Mouse (Mus musculus) testis, adult 2 months (tissue): ENCODE data around the gene Tifa.
A peak's percentile ranks its signal among the peaks of the same experiment; 100 is the strongest.

Experiments
- CTCF ChIP-seq: fragments of 200-500 bp; IDR thresholded peaks from 2 replicates; pipeline ENCODE4 v1.5.1; 2012; ENCODE audit warnings: low read depth, mild to moderate bottlenecking, inconsistent platforms, low read length, moderate library complexity; ENCODE audit not compliant: control insufficient read depth, insufficient read depth, insufficient replicate concordance
- POLR2A ChIP-seq: fragments of 200-500 bp; IDR thresholded peaks from 2 replicates; pipeline ENCODE4 v1.6.1; 2012; ENCODE audit warnings: low read depth, mild to moderate bottlenecking, inconsistent platforms, low read length, moderate library complexity; ENCODE audit not compliant: control insufficient read depth

- TF ChIP-seq CTCF (peak; percentile 34; the same call in 1 of the 2 replicates), POLR2A (no peak)
These were observed 48.1 kb upstream of the Tifa start for GRCm38 (mm10) chr3:127741473-127741872.
